ENCODE assay signal across 9 mouse cellular contexts in the genomic region with DNA sequence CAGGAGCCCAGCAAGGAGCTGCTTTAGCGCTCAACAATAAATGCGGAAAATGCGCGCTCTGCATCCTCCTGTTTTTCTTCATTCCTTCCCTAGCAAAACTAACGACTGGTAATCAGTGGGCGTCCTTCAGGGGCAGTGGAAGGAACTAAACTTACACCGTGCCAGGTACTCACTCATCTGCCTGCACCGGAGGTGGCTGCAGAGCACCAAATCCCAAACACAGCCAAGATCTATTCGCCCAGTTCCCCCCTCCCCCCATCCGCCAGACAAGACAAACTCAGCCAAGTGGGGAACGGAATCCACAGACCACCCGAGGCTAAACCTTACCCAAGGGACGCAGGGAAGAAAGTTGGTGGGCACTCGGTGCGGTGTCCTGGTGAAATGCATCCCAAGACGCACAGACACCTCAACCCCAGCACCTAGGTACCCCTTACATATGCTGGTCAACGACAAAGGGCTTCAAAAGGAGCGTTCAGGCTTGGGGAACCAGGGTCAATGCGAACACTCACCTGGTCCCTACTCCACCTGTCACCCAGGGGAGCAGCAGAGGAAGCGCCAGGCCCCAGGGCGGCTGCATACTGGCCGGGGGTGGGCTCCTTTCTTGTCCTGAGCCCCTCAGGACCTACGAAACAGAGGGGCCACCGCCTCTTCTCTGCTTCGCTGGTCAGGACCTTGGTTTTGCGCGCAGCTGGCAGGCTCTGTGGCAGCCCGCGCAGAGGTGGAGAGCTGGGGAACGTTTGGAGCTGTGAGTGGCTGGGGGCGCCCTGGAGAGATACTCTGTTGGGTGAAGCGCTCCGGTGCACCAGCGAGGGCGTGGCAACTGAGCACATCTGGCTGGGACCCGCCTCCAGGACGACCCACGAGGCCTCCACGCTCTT. TPM values are rescaled to one million over a fixed set of nuclear protein-coding genes. Genes with fewer than 3 reads are reported as not detected.
A peak's percentile ranks its signal among the peaks of the same experiment; 100 is the strongest.
DNase-seq lines count a peak whose midpoint lies in the region; ATAC-seq and TF ChIP-seq lines count a peak whose summit lies in the region.
"Had no signal": no experiment of that assay in that cellular context is flagged by ENCODE, and none has a peak within 500 bp of the region (broad histone marks: within the 10 kb centered on the region; RNA-seq: fewer than 3 reads in every experiment).

A gene (minus strand): TSS at position 774 of the 878 bp plus-strand sequence.

- H3K4me1 ChIP-seq in heart, embryonic 10.5 days = 0 out of 2 replicates have a peak, but pooled peaks cover 4% of the 10 kb centered on the region
- H3K4me1 ChIP-seq in forebrain, postnatal 0 days (ENCODE audit: insufficient read depth) = no peaks in the 10 kb centered on the region
- peaks cover 2% of the 10 kb centered on the region; the same call in 1 of the 2 replicates for H3K4me1 ChIP-seq in small intestine, adult 2 months (ENCODE audit: control insufficient read depth, insufficient read depth, insufficient read length, low read length)

- TF ChIP-seq POLR2A in small intestine, adult 2 months (IDR thresholded peaks at IDR 0.05; ENCODE audit: low read depth, low read length) = no peak

- no peak for DNase-seq in heart, embryonic 10.5 days (ENCODE audit: low spot score)
- no peak for DNase-seq in heart, adult 11 months
- peak; percentile 44 for DNase-seq in adrenal gland, postnatal 10 days
- DNase-seq in forebrain, postnatal 0 days = peak; percentile 14
- peak; percentile 30 for DNase-seq in kidney, postnatal 14 days
- DNase-seq in lung, postnatal 4 days = peak; percentile 34 to 52
- no peak for DNase-seq in layer of hippocampus, adult 9-11 months

- no peak for TF ChIP-seq CTCF in forebrain, postnatal 0 days (IDR thresholded peaks at IDR 0.05; ENCODE audit: low read depth)
- no peak for TF ChIP-seq CTCF in small intestine, adult 2 months (IDR thresholded peaks at IDR 0.05; ENCODE audit: extremely low read depth, insufficient read length, insufficient replicate concordance, low read depth, low read length)

- no peaks in the 10 kb centered on the region for H3K9me3 ChIP-seq in heart, embryonic 10.5 days
- H3K9me3 ChIP-seq in forebrain, postnatal 0 days (ENCODE audit: low read length) = no peaks in the 10 kb centered on the region

- peak within 1 kb of the TSS; percentile 16; the same call in 1 of the 2 replicates for H3K27ac ChIP-seq in heart, embryonic 10.5 days
- no peak within 1 kb of the TSS for H3K27ac ChIP-seq in forebrain, postnatal 0 days (ENCODE audit: low read depth, low read length)
- no peak within 1 kb of the TSS for H3K27ac ChIP-seq in small intestine, adult 2 months (ENCODE audit: insufficient read depth, low read depth, low read length)

- WGBS in heart, embryonic 10.5 days = 15% methylated on average over 39 of the region's 39 CpGs
- WGBS in forebrain, postnatal 0 days = 31% methylated on average over 35 of the region's 39 CpGs
- 29% methylated on average over 35 of the region's 39 CpGs for WGBS in small intestine, adult 2 months

- peak within 1 kb of the TSS; percentile 53 for H3K4me3 ChIP-seq in heart, embryonic 10.5 days
- H3K4me3 ChIP-seq in forebrain, postnatal 0 days (ENCODE audit: low read depth, low read length) = peak within 1 kb of the TSS; percentile 38
- H3K4me3 ChIP-seq in small intestine, adult 2 months (ENCODE audit: low read depth, low read length) = peak within 1 kb of the TSS; percentile 24

- ATAC-seq in forebrain, postnatal 0 days = peak; percentile 53

- no peaks in the 10 kb centered on the region for H3K36me3 ChIP-seq in heart, embryonic 10.5 days
- H3K36me3 ChIP-seq in forebrain, postnatal 0 days (ENCODE audit: insufficient read depth) = no peaks in the 10 kb centered on the region
- no peaks in the 10 kb centered on the region for H3K36me3 ChIP-seq in small intestine, adult 2 months (ENCODE audit: control insufficient read depth, insufficient read depth, low read length)

- 0 out of 2 replicates have a peak within 1 kb of the TSS, but pooled peaks have one; percentile 14 for H3K9ac ChIP-seq in forebrain, postnatal 0 days

- H3K4me2 ChIP-seq in forebrain, postnatal 0 days (ENCODE audit: low read depth) = peak within 1 kb of the TSS; percentile 69

- peaks cover 41% of the 10 kb centered on the region; the same call in 1 of the 2 replicates for H3K27me3 ChIP-seq in heart, embryonic 10.5 days (ENCODE audit: insufficient read depth, poor library complexity, severe bottlenecking)
- H3K27me3 ChIP-seq in forebrain, postnatal 0 days (ENCODE audit: insufficient read depth, low read length) = no peaks in the 10 kb centered on the region
- no peaks in the 10 kb centered on the region for H3K27me3 ChIP-seq in small intestine, adult 2 months (ENCODE audit: control insufficient read depth, insufficient read depth, low read length)

RNA-seq across cellular contexts. Expression of the gene that starts here (rescaled TPM):
- polyA plus RNA-seq in heart, embryonic 10.5 days (2016; fragmentation: Nextera tagmentation; extraction: Ambion mirVana) = 1.9 and 2.3 TPM in 2 replicates
- 10 to 100 TPM; 14.9 to 17.0 TPM for total RNA-seq in adrenal gland, postnatal 10 days (2021)
- total RNA-seq in forebrain, postnatal 0 days (2014; rRNA removed) = 1.2 and 1.4 TPM in 2 replicates
- polyA plus RNA-seq in forebrain, postnatal 0 days (2015; fragmentation: Nextera tagmentation; extraction: Ambion mirVana) = 0.87 and 1.7 TPM in 2 replicates
- 0.06 and 0.09 TPM in 2 replicates for polyA plus RNA-seq in small intestine, adult 2 months (2012; rRNA removed)
- total RNA-seq: MEL had no signal

Comparison
In these comparisons a context has a peak if more than half of its experiments do, and no peak if none do; other contexts are left out.
1. DNase-seq: peak in adrenal gland, postnatal 10 days (single experiment), forebrain, postnatal 0 days (single experiment), kidney, postnatal 14 days (single experiment) and lung, postnatal 4 days (2 of 2); none in heart, embryonic 10.5 days (single experiment), heart, adult 11 months (single experiment) and layer of hippocampus, adult 9-11 months (single experiment).
2. Peak in every context shown above with its lines, with median percentiles within 50 percentile points of each other: H3K4me3 ChIP-seq.